Mouse (Mus musculus) cerebellum, adult 2 months (tissue): ENCODE results near the gene Sacm1l.

Experiments used
- CTCF ChIP-seq: fragments of 200-500 bp; IDR thresholded peaks from 2 replicates; pipeline ENCODE4 v1.5.1; 2011; ENCODE audit warnings: low read depth, mild to moderate bottlenecking, control low read depth, low read length, moderate library complexity, borderline replicate concordance; ENCODE audit not compliant: insufficient read depth
- POLR2A ChIP-seq: fragments of 200-500 bp; IDR thresholded peaks from 2 replicates; pipeline ENCODE4 v1.6.1; 2011; ENCODE audit warnings: low read length, control low read depth, borderline replicate concordance; ENCODE audit not compliant: insufficient read depth

DNA sequence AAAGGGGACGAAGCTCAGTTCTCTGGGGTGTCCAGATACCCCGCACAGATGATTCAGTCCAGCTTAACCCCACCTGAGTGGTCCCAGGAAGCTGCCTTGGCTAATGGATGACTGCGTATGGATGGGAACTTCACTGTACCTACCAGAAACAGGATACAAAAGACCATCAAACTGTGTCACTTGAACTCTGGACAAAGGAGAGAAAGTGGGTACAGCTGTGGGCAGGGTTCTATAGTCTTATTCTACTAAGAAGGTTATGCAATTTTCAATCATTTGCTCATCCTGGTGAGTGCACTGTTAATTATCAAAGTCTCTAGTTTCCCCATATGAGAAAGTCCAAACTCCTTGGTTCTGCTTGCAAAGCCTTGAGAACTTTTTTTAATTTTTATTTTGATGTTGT, 103.4 kb downstream of the Sacm1l start:
- TF ChIP-seq CTCF, result no peak
- no peak for TF ChIP-seq POLR2A
